Comparison of ENCODE assay signal across 16 mouse cellular contexts in genomic region chr3:90203619-90204018, GRCm38 (mm10). TPM values are rescaled to one million over a fixed set of nuclear protein-coding genes. Genes with fewer than 3 reads are reported as not detected.
"Had no signal": no experiment of that assay in that cellular context is flagged by ENCODE, and none has a peak within 500 bp of the region (broad histone marks: within the 10 kb centered on the region; RNA-seq: fewer than 3 reads in every experiment).

No protein-coding gene starts in this region.

- H3K4me3 ChIP-seq: layer of hippocampus, adult 2 months; left cerebral cortex, adult 2 months; limb, embryonic 10.5 days; liver, embryonic 15.5 days; midbrain, embryonic 10.5 days; neural tube, embryonic 13.5 days had no signal

- H3K9ac ChIP-seq: liver, embryonic 15.5 days; neural tube, embryonic 13.5 days had no signal

- H3K9me3 ChIP-seq: limb, embryonic 10.5 days; liver, embryonic 15.5 days; midbrain, embryonic 10.5 days; neural tube, embryonic 13.5 days had no signal

- H3K4me2 ChIP-seq: liver, embryonic 11.5 days; liver, embryonic 15.5 days; neural tube, embryonic 13.5 days had no signal

- H3K4me1 ChIP-seq: limb, embryonic 10.5 days; liver, embryonic 15.5 days; midbrain, embryonic 10.5 days; neural tube, embryonic 13.5 days had no signal

- DNase-seq: lung, adult 2 months; lung, postnatal 36 days; right cerebral cortex, postnatal 4 days; spleen, adult 18-20 months; thymus, adult 18-20 months; thymus, postnatal 14 days had no signal

- H3K27me3 ChIP-seq: liver, embryonic 15.5 days; neural tube, embryonic 13.5 days had no signal

- ATAC-seq: lung, postnatal 0 days; midbrain, embryonic 16.5 days had no signal

- H3K27ac ChIP-seq: layer of hippocampus, adult 2 months; left cerebral cortex, adult 2 months; limb, embryonic 10.5 days; liver, embryonic 15.5 days; midbrain, embryonic 10.5 days; neural tube, embryonic 13.5 days had no signal

RNA-seq across cellular contexts. Expression of gene Creb3l4, which starts 39.7 kb away (rescaled TPM):
- total RNA-seq: layer of hippocampus, adult 2 months; layer of hippocampus, postnatal 14 days had no signal
